Mouse (Mus musculus) embryo, embryonic 9.5 days (tissue): ENCODE data around the gene Nup37.

Source experiments
- DNase-seq: peaks from one replicate; pipeline ENCODE4 v3.0.0-alpha.2; 2017; ENCODE audit errors: extremely low spot score

The Nup37 gene

DNA sequence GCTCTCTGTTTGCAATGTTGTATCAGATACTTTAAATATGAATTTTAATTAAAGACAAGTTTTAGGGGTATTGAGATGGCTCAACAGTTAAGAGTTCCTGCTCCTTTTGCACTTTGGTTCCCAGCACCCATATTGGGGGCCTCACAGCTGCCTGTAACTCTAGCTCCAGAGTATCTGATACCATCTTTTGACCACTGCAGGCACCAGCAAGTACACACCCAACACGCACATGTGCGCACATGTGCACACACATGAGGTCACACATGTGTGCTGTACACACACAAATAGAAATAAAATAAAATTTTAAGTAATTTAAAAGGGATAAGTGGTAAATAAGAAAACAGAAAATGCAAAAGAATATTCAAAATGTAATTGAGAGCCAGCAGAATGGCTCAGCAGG lies 81.2 kb downstream of the Nup37 start:
- DNase-seq, result no peak
